Mouse (Mus musculus) liver, embryonic 13.5 days (tissue): ENCODE results near the gene Acot12. TPM values are rescaled to one million over a fixed set of nuclear protein-coding genes. Genes with fewer than 3 reads are reported as not detected.
"Not testable (repeated sequence)": the region's sequence is repeated elsewhere in the genome, so short reads cannot be mapped to it uniquely, and the experiment has no call there.

Experiments
- ATAC-seq: fragments of 200-750 bp; cut with Nextera tagmentation; 2 replicates; pipeline ENCODE4 v1.8.0; 2017; ENCODE audit warnings: low read depth, mild to moderate bottlenecking, moderate number of reproducible peaks, moderate library complexity
- DNase-seq: peaks from one replicate; pipeline ENCODE4 v3.0.0; 2022
- H3K27ac ChIP-seq: fragments of 300-500 bp; sonication (generic); 2 replicates; pipeline ENCODE4 v1.5.1; 2015; ENCODE audit warnings: moderate library complexity, mild to moderate bottlenecking, inconsistent platforms
- H3K27me3 ChIP-seq: fragments of 300-500 bp; sonication (generic); 2 replicates; pipeline ENCODE4 v1.6.1; 2015; ENCODE audit warnings: mild to moderate bottlenecking, inconsistent platforms
- H3K36me3 ChIP-seq: fragments of 300-500 bp; sonication (generic); 2 replicates; pipeline ENCODE4 v1.6.1; 2015; ENCODE audit warnings: mild to moderate bottlenecking, inconsistent platforms
- H3K4me1 ChIP-seq: fragments of 300-500 bp; sonication (generic); replicated peaks from 2 replicates; pipeline ENCODE4 v1.6.1; 2015; ENCODE audit warnings: inconsistent platforms
- H3K4me2 ChIP-seq: fragments of 300-500 bp; sonication (generic); 2 replicates; pipeline ENCODE4 v1.6.1; 2015; ENCODE audit warnings: inconsistent platforms, mild to moderate bottlenecking, moderate library complexity
- H3K4me3 ChIP-seq: fragments of 300-500 bp; sonication (generic); replicated peaks from 2 replicates; pipeline ENCODE4 v1.5.1; 2015; ENCODE audit warnings: mild to moderate bottlenecking, inconsistent platforms
- H3K9ac ChIP-seq: fragments of 300-500 bp; sonication (generic); 2 replicates; pipeline ENCODE4 v1.6.1; 2015; ENCODE audit warnings: mild to moderate bottlenecking, inconsistent platforms
- H3K9me3 ChIP-seq: fragments of 300-500 bp; sonication (generic); replicated peaks from 2 replicates; pipeline ENCODE4 v1.6.1; 2016; ENCODE audit warnings: inconsistent platforms
- WGBS: fragments of 180-500 bp; shearing (Covaris S2); methylation state at CpG from one replicate; pipeline ENCODE4 v1.1.7; 2015; ENCODE audit not compliant: insufficient replicate concordance; 5-methylcytosine and 5-hydroxymethylcytosine counted together
- polyA plus RNA-seq: library from polyadenylated mRNA; unstranded; fragments of >200 nt; fragmentation: Nextera tagmentation; extraction: Ambion mirVana; gene quantifications from 2 replicates; pipeline ENCODE4 v1.2.1, GENCODE M21; 2015

Gene Acot12
- polyA plus RNA-seq, 1 experiment from 2014 or later = 1.3 TPM

DNA sequence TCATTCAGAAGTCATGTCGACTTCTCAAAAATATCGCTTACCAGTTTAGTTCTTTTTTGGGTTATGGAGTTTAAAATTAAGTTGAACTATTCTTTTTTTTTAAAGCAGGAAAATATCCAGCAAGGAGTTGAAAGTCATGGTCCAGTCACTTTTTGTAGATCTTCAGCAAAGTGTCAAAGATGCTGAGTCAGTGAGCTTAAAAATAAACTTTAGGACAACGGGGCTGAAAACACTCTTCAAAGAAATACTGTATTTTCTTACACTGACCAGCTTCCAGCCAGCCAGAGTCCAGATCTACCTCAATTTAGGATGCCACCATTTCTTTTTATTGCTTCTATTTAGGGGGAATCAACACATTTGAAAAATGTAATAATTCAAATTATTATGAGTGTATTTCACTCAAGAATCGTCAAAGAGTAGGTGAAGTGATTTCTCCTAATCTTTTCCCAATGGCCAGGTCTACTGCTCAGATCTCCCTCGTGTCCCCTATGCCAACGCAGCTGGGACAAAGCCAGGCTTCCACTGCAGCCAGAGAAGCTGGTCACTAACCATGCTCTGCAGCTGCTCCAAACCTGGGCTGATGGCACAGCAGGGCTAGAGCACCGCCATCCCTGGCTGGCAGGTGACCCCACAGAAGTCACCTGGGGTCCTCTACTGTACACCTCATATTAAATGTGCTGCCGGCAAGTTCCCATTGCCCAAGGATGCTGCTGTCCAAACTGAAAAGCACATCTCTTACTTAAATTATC lies 19.2 kb downstream of the Acot12 start:
- Histone ChIP-seq H3K9ac (no peak overlapping the region), H3K4me1 (no peaks in the 10 kb centered on the region), H3K4me2 (no peak overlapping the region), H3K36me3 (no peaks in the 10 kb centered on the region), H3K4me3 (no peak overlapping the region), H3K9me3 (no peaks in the 10 kb centered on the region), H3K27me3 (no peaks in the 10 kb centered on the region), H3K27ac (no peak overlapping the region)
- DNase-seq (no peak), ATAC-seq (no peak)
- WGBS = 76% methylated on average over 8 of the region's 8 CpGs

DNA sequence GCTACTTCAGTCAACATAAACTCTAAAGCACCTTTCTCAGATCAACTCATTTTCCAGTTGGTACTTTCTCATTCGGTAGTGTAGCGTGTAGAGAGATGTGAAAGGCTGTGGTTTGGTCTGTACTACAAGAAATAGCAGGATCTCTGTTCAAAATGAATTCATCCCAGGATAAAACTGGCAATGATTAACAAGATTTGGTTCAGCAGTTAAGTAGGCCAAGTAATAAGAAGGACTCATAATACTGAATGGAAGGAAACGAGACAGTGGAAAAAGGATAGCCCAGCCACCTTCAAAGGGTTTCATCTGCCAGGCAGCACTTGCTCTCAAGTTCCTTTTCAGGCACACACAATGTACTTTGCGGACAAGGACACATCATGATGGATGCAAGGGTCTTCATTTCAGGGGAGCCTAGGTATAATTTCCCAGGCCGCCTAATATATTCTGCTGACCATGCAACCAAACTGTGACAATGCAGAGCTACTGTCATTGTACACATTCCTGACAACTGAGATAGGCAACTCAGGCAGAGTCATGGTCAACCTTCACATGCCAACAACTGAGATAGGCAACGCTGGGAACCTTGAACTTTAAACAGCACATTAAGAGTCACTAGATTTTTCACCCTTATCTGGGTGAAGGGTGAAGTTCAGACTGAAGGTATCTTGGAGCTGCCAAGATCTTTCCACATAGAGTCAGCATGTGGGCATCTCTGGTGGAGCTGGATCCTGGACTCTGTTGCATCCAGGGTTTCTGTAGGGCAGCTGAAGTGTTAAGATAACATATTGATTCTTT lies 20.5 kb downstream of the Acot12 start:
- ATAC-seq = no peak
- no peaks in the 10 kb centered on the region for H3K27me3 ChIP-seq
- no peaks in the 10 kb centered on the region for H3K4me1 ChIP-seq
- no peak overlapping the region for H3K4me3 ChIP-seq
- H3K27ac ChIP-seq = no peak overlapping the region
- no peak overlapping the region for H3K4me2 ChIP-seq
- H3K9ac ChIP-seq = no peak overlapping the region
- WGBS = 71% methylated on average over 6 of the region's 6 CpGs
- no peak for DNase-seq
- no peaks in the 10 kb centered on the region for H3K36me3 ChIP-seq
- H3K9me3 ChIP-seq = no peaks in the 10 kb centered on the region

DNA sequence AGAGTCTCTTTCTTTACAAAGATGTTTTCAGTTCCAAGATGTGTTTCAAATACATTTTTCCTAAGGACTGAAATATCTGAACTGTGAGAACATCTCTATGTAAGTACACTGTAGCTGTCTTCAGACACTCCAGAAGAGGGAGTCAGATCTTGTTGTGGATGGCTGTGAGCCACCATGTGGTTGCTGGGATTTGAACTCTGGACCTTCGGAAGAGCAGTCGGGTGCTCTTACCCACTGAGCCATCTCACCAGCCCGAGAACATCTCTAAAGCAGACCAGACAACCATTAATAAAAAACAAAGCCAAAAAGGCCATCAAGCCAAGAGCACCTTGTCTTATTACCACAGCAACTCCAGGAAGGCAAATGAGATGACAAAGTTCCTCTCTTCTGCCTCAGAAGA lies 22.3 kb downstream of the Acot12 start:
- not testable (repeated sequence) for H3K9ac ChIP-seq, DNase-seq, H3K27me3 ChIP-seq, H3K27ac ChIP-seq, ATAC-seq, H3K4me1 ChIP-seq, H3K4me3 ChIP-seq, H3K4me2 ChIP-seq, H3K9me3 ChIP-seq, H3K36me3 ChIP-seq
- 69% methylated on average over 3 of the region's 3 CpGs for WGBS

DNA sequence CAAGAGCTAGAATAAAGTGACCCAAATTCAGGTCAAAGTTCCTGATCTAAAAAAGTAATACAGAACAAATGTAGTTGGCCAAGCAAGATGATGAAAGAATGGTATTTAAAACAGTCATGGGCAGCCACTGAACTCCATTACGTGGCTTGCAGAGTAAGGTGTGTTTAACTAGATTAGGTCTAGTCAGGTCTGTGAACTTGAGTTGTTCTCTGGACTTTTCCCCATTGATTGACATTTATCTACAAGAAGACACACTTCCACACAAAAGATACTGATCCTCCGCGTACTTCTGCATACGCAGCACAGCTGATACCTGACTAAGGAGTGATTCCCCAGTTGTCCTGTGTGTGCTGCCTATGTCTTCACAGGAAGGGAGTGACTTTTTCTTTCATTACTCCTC lies 24.3 kb downstream of the Acot12 start:
- no peaks in the 10 kb centered on the region for H3K4me1 ChIP-seq
- ATAC-seq (no peak), DNase-seq (no peak)
- no peaks in the 10 kb centered on the region for H3K27me3 ChIP-seq
- no peak overlapping the region for H3K4me2 ChIP-seq
- 41% methylated on average over 4 of the region's 4 CpGs for WGBS
- no peak overlapping the region for H3K9ac ChIP-seq
- no peak overlapping the region for H3K27ac ChIP-seq
- no peak overlapping the region for H3K4me3 ChIP-seq
- no peaks in the 10 kb centered on the region for H3K36me3 ChIP-seq
- H3K9me3 ChIP-seq = no peaks in the 10 kb centered on the region

DNA sequence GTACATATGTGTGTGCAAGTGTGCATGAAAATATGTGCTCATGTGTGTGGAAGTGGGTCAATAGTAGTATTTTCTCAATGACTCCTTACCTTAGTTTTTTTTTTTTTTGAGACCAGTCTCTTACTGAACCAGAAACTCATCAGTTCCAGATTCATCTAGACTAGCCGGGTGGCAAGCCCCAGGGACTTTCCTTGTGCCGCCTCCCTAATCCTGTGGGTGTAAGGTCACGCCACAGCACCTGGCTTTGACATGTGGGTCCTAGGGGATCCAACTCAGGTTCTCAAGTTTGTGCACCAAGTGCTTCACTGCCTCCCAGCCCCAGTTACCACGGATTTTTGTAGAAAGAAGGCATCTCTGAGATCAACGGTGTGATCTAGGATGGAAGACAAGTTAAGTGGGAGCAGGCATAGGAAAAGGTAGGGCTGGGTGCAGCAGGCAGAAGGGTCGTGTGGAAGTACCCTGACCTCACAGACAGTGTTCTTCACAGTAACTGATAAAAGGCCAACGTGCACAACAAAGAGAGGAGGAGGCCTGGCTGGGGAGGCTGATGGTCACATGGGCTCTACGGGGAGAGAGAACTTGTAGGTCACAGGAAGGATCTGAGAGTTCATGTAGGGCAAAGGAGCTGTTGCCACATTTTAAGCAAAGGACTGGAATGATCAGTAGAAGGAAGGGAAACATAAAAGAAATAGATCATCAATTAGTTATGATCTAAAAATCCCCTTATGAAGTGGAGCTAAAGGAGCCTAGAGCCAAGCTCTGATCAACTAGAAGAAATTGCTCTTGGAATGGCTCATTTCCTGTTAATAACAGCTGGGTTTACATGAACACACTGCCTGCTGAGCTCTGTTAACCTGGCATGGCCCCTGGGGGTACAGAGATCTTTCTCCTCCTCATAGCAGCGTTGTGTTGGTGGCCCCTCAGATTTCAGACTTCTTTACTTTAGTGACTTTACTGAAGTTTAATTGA lies 27.7 kb downstream of the Acot12 start:
- no peak overlapping the region for H3K4me3 ChIP-seq
- H3K9me3 ChIP-seq = no peaks in the 10 kb centered on the region
- DNase-seq = no peak
- H3K27me3 ChIP-seq = no peaks in the 10 kb centered on the region
- H3K4me1 ChIP-seq = no peaks in the 10 kb centered on the region
- WGBS = 53% methylated on average over 9 of the region's 9 CpGs
- no peaks in the 10 kb centered on the region for H3K36me3 ChIP-seq
- no peak for ATAC-seq
- no peak overlapping the region for H3K4me2 ChIP-seq
- no peak overlapping the region for H3K27ac ChIP-seq
- H3K9ac ChIP-seq = no peak overlapping the region

DNA sequence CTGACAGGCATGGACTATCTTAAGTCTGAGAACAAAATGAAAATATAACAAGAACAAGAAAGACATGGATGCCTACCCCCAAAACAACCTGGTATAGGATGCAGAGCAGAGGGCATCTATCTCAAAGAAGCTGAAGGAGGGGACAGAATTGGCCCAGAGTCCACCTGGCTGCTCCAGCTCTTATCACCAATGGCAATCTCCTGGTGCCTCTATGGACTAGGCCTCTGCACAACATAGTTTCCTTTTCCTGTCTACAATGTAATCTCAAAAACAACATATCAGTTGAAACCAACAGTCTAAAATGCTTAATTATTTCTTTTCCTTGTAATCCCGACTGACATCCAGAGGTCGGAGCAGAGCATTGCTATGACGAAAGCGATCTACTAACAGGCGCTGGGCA lies 36.8 kb downstream of the Acot12 start:
- Histone ChIP-seq H3K4me3 (no peak overlapping the region), H3K9me3 (no peaks in the 10 kb centered on the region), H3K9ac (no peak overlapping the region), H3K36me3 (no peaks in the 10 kb centered on the region), H3K27ac (no peak overlapping the region), H3K4me1 (no peaks in the 10 kb centered on the region), H3K4me2 (no peak overlapping the region), H3K27me3 (no peaks in the 10 kb centered on the region)
- ATAC-seq (no peak), DNase-seq (no peak)
- WGBS = 80% methylated on average over 5 of the region's 5 CpGs

DNA sequence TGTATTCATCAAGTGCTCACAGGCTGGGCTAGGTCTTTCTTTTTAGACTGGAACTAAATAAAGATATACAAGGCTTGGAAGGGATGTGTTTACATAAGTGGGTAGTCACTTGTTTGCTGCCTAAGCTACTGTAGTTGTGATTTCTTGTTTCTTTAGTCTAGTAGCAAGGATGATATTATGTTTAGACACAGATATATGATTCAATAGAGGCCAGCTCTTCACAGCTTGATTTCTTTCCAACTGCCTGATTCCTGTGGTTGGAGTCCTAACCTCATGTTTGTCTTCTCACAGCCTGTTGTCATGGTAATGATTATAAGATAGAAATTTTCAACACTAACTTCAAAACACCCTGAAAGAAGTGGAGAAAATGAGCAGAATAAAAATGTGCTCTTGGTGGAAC lies 38.6 kb downstream of the Acot12 start:
- Histone ChIP-seq H3K4me2 (no peak overlapping the region), H3K9me3 (no peaks in the 10 kb centered on the region), H3K9ac (no peak overlapping the region), H3K4me3 (no peak overlapping the region), H3K36me3 (no peaks in the 10 kb centered on the region), H3K4me1 (no peaks in the 10 kb centered on the region), H3K27me3 (no peaks in the 10 kb centered on the region), H3K27ac (no peak overlapping the region)
- DNase-seq = no peak
- no peak for ATAC-seq

DNA sequence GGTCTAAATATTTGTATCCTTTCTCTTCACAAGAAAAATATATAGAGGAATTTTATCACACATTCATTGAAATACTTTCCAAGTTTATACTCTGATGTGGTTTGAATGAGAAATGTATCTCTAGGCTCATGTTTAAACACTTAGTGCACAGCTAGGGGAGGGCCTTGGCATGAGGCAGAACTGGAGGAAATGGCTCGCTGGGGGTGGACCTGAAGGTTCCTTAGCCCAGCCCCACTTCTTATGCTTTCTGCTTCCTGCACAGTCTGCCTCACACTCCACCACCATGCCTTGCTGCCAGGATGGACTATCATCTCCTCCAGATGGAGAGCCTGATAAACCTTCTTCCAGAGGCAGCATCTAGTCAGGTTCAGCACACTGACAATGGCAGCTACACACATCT lies 50.7 kb downstream of the Acot12 start:
- Histone ChIP-seq H3K27ac (no peak overlapping the region), H3K9me3 (no peaks in the 10 kb centered on the region), H3K9ac (no peak overlapping the region), H3K4me3 (no peak overlapping the region), H3K4me2 (no peak overlapping the region), H3K36me3 (peaks cover 28% of the 10 kb centered on the region), H3K27me3 (no peaks in the 10 kb centered on the region), H3K4me1 (no peaks in the 10 kb centered on the region)
- no peak for DNase-seq
- 41% methylated on average over 1 of the region's 1 CpGs for WGBS
- no peak for ATAC-seq

DNA sequence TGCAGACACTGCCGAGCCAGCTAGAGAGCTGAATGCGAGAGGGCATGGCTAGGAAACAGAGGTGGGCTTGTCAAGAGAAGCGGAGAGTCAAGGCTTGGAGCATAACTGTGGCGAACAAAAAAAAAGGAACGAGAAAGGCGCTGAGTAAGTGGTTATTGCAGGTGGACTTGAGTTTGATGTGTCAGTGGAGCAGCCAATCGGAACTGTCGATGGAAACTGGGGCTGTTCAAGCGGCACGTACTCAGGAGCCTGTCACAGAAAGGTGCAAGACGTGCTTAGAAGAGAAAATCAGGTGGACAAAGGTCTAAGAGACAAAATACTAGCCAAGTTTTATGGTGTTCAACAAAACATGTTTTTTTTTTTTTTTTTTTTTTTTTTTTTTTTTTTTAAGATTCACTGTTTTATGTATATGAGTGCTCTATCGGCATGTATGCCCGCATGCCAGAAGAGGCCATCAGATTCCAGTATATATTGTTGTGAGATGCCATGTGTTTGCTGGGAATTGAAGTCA lies 53.7 kb downstream of the Acot12 start:
- ATAC-seq (no peak), DNase-seq (no peak)
- no peaks in the 10 kb centered on the region for H3K27me3 ChIP-seq
- H3K9ac ChIP-seq = no peak overlapping the region
- no peak overlapping the region for H3K27ac ChIP-seq
- no peaks in the 10 kb centered on the region for H3K9me3 ChIP-seq
- 89% methylated on average over 13 of the region's 13 CpGs for WGBS
- H3K4me1 ChIP-seq = no peaks in the 10 kb centered on the region
- H3K4me2 ChIP-seq = no peak overlapping the region
- no peak overlapping the region for H3K4me3 ChIP-seq
- H3K36me3 ChIP-seq = peaks cover 56% of the 10 kb centered on the region

DNA sequence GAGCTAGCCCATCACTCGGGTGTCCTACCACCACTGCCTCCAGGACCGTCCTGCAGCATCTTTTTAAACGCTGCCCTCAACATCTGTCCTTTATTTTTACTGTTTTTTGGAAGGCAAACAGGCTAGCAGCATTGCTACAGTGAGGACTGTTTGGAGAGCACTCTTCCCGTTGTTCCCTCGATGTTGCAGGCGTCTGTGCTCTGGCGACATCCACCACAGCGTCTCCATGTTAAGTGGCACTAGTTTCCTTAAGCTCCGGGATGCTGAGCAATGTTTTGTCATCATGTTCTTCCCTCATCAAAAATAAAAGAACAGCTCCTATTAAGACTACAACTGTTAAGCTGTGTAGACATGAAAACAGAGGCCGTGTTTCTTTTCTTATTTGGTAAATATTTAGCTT lies 54.3 kb downstream of the Acot12 start:
- no peaks in the 10 kb centered on the region for H3K4me1 ChIP-seq
- peaks cover 62% of the 10 kb centered on the region for H3K36me3 ChIP-seq
- H3K9me3 ChIP-seq = no peaks in the 10 kb centered on the region
- ATAC-seq = no peak
- no peaks in the 10 kb centered on the region for H3K27me3 ChIP-seq
- no peak for DNase-seq
- no peak overlapping the region for H3K4me2 ChIP-seq
- WGBS = 84% methylated on average over 10 of the region's 10 CpGs
- H3K4me3 ChIP-seq = no peak overlapping the region
- no peak overlapping the region for H3K9ac ChIP-seq
- H3K27ac ChIP-seq = no peak overlapping the region

DNA sequence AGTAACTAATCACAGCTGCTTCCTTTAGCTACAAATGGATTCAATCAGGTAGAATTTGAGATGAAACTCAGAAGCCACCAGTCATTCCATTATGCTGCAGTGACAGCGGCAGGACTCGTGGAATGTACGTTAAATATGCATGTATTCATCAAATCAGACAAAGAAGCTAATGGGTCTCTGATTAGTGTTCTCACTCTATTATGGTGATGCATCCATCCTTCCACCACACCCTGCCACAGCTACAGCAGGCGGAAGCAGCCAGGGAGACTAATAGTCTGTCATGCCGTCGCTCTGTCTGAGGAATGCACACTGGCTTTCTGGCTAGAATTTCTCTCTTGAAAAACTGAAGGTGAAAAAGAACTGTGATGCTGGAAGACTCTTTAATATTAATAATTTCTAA lies 54.7 kb downstream of the Acot12 start:
- Histone ChIP-seq H3K4me1 (no peaks in the 10 kb centered on the region), H3K27ac (no peak overlapping the region), H3K9me3 (no peaks in the 10 kb centered on the region), H3K4me3 (no peak overlapping the region), H3K4me2 (no peak overlapping the region), H3K36me3 (peaks cover 66% of the 10 kb centered on the region), H3K9ac (no peak overlapping the region), H3K27me3 (no peaks in the 10 kb centered on the region)
- no peak for DNase-seq
- 90% methylated on average over 6 of the region's 6 CpGs for WGBS
- no peak for ATAC-seq
